Mouse (Mus musculus): ENCODE data around the gene Tead1. TPM values are rescaled to one million over a fixed set of nuclear protein-coding genes. Genes with fewer than 3 reads are reported as not detected.

Tead1 gene
- polyA plus RNA-seq, 1 experiment from 2014 or later = 32.6 TPM

DNA sequence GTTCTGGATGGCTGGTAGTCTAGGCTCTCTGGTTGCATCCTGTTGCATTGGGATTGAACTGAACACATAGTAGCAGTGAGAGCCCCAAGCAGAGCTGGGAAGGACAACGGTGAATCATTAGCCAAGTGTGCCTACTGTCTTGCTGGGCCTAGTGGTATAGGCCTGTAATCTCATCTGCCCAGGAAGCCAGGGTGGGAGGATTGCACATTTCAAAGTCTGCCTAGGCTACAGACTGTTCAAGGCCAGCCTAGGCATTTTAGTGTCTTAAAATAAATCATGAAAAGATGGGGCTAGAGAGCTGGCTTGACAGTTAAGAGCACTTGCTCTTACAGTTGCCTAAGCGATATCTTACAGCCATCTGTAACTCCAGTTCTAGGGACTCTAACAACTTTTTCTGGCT lies 217.2 kb downstream of the Tead1 start:
- Histone ChIP-seq H3K4me1 (no peaks in the 10 kb centered on the region), H3K36me3 (peaks cover 55% of the 10 kb centered on the region), H3K9me3 (replicated peaks) (no peaks in the 10 kb centered on the region), H3K27me3 (no peaks in the 10 kb centered on the region), H3K4me2 (replicated peaks) (no peak overlapping the region), H3K4me3 (replicated peaks) (no peak overlapping the region), H3K9ac (no peak overlapping the region), H3K27ac (replicated peaks) (no peak overlapping the region)
- WGBS = 96% methylated on average over 2 of the region's 2 CpGs
- no peak for ATAC-seq (ENCODE audit: insufficient number of reproducible peaks, low FRiP score, low TSS enrichment, low read depth)

DNA sequence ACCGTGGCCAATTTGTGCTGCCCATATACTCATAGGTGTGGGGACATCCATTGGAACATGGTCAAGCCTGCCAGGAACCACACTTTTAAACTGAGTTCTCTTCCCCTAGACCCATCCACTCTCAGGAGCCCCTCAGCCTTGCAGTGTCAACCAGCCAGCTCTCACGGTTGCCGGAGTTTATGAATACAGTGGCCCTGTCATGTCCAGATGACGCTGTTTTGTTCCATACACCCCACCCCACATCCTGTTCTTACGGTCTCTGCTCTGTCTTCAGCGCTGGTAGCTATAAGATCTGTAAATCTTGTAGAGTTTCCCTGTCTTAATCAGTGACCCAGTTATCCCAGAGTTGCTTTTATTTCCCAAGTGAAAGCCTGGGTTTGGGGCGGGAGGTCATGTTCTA lies 222.6 kb downstream of the Tead1 start:
- Histone ChIP-seq H3K4me3 (replicated peaks) (no peak overlapping the region), H3K9ac (no peak overlapping the region), H3K27me3 (no peaks in the 10 kb centered on the region), H3K27ac (replicated peaks) (no peak overlapping the region), H3K9me3 (replicated peaks) (no peaks in the 10 kb centered on the region), H3K4me1 (no peaks in the 10 kb centered on the region), H3K36me3 (peaks cover 45% of the 10 kb centered on the region), H3K4me2 (replicated peaks) (no peak overlapping the region)
- ATAC-seq (ENCODE audit: insufficient number of reproducible peaks, low FRiP score, low TSS enrichment, low read depth) = no peak
- WGBS = 86% methylated on average over 7 of the region's 7 CpGs

DNA sequence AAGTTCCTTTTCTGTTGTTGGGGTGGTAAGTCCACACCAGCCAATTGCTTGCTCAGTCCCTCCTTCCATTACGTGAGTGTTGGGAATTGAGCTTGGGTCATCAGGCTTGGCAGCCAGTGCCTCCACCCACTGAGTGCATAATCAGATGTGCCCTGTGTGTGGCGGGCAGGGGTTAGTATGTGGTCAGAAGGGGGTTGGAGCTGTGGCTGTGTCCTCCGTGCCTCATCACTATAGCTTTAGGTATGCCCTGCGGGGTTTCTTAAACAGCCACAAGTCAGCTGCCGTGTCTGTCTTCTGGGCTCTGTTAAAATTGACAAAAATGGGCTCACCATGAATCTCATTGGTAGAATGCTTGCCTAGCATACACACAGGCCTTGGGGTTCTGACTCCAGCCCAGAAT lies 227.7 kb downstream of the Tead1 start:
- H3K4me1 ChIP-seq = peaks cover 4% of the 10 kb centered on the region; the same call in 1 of the 2 replicates
- H3K9me3 ChIP-seq (replicated peaks) = no peaks in the 10 kb centered on the region
- 70% methylated on average over 5 of the region's 5 CpGs for WGBS
- no peak for ATAC-seq (ENCODE audit: insufficient number of reproducible peaks, low FRiP score, low TSS enrichment, low read depth)
- no peak overlapping the region for H3K9ac ChIP-seq
- no peaks in the 10 kb centered on the region for H3K27me3 ChIP-seq
- peaks cover 13% of the 10 kb centered on the region for H3K36me3 ChIP-seq
- H3K4me2 ChIP-seq (replicated peaks) = no peak overlapping the region
- H3K4me3 ChIP-seq (replicated peaks) = no peak overlapping the region
- H3K27ac ChIP-seq (replicated peaks) = no peak overlapping the region

DNA sequence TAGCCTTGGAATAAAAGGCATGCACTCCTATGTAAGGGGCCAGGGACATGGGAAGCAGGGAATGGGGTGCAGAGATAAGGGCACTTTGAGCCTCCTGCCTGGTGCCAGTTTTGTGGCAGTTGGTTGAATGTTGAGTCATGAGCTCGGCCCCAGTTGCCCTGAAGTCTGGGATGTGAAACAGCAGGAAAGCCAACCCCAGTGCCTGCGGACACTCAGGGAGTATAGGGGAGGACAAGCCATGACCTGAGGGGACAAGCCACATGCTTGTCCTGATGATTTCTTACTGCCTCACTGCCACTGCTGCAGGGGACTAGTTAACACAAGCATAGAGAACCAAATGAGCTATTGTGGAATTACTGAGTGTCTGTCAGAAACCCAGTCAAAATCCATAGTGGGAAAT lies 228.3 kb downstream of the Tead1 start:
- ATAC-seq (ENCODE audit: insufficient number of reproducible peaks, low FRiP score, low TSS enrichment, low read depth) = no peak; the same call in 1 of the 2 replicates
- Histone ChIP-seq H3K4me1 (peaks cover 4% of the 10 kb centered on the region; the same call in 1 of the 2 replicates), H3K27me3 (no peaks in the 10 kb centered on the region), H3K9me3 (replicated peaks) (no peaks in the 10 kb centered on the region), H3K4me2 (replicated peaks) (no peak overlapping the region), H3K9ac (no peak overlapping the region), H3K27ac (replicated peaks) (no peak overlapping the region), H3K4me3 (replicated peaks) (no peak overlapping the region), H3K36me3 (peaks cover 9% of the 10 kb centered on the region)
- WGBS = 50% methylated on average over 2 of the region's 2 CpGs

DNA sequence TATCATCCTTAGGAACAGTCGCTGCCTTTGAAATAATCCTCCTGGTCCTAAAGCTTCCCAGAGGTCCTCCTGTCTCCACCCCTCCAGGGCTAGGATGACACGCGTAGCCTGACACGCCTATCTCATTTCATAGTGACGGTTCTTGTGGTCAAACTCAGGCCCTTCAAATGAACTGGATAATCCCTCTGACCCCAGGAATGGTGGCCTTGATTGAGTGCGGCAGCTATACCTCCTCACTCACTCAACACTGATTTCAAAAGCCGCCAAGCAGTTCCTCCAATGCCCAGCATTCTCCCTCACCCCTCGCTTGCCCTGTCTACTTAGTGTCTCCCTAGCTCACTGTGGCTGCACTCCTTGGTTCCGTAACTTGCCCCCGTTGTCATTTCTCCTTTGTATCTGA lies 230.0 kb downstream of the Tead1 start:
- Histone ChIP-seq H3K4me3 (replicated peaks) (no peak overlapping the region), H3K4me1 (peaks cover 4% of the 10 kb centered on the region; the same call in 1 of the 2 replicates), H3K4me2 (replicated peaks) (no peak overlapping the region), H3K27ac (replicated peaks) (no peak overlapping the region), H3K9me3 (replicated peaks) (no peaks in the 10 kb centered on the region), H3K36me3 (peaks cover 5% of the 10 kb centered on the region; the same call in 1 of the 2 replicates), H3K27me3 (no peaks in the 10 kb centered on the region), H3K9ac (no peak overlapping the region)
- no peak for ATAC-seq (ENCODE audit: insufficient number of reproducible peaks, low FRiP score, low TSS enrichment, low read depth)
- WGBS = 81% methylated on average over 10 of the region's 10 CpGs

DNA sequence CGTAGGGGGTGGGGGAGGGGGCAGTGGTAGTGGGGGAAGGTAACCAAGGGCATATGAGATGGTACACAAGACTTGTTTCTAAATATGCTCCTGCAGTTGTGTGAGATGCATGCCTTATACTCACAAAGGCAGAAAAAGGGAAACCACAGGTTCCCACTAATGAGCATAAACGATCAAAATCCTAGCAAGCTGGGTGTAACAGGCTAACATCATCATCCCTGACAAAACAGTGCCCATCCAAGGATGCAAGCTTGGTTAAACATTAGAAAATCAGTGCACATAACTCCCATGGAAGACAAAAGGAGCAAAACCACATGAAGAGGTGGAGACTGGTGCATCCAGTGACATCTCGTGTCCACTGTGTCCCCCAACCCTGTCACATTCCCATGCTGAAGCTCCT lies 233.9 kb downstream of the Tead1 start:
- 84% methylated on average over 3 of the region's 3 CpGs for WGBS
- H3K27ac ChIP-seq (replicated peaks) = no peak overlapping the region

DNA sequence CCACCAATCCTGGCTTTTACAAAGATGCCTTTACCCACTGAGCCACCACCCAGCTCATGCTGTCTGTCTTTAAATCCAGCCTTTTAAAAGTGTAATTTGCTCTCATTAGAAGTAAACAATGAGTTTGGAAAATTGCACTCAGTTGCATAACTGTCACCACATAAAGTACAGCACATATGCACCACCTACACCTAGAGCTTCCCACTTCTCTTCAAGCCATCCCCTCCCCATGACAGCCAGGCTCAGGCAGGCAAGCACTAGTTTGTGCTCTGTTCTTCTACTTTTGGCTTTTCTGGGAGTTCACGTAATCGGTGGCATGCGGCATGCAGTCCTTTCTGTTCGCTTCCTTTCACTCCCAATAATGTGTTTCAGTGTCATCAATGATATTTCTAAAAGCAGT lies 236.5 kb downstream of the Tead1 start:
- Histone ChIP-seq H3K9ac (no peak overlapping the region), H3K4me1 (peaks cover 8% of the 10 kb centered on the region; the same call in 1 of the 2 replicates), H3K4me2 (replicated peaks) (no peak overlapping the region), H3K4me3 (replicated peaks) (no peak overlapping the region), H3K36me3 (no peaks in the 10 kb centered on the region), H3K27me3 (no peaks in the 10 kb centered on the region), H3K27ac (replicated peaks) (no peak overlapping the region), H3K9me3 (replicated peaks) (no peaks in the 10 kb centered on the region)
- WGBS = 86% methylated on average over 4 of the region's 4 CpGs
- ATAC-seq (ENCODE audit: insufficient number of reproducible peaks, low FRiP score, low TSS enrichment, low read depth) = no peak

More for the DNA sequence above, 233.9 kb downstream of the Tead1 start:
- Histone ChIP-seq H3K4me2 (replicated peaks) (no peak overlapping the region), H3K9ac (no peak overlapping the region), H3K4me3 (replicated peaks) (no peak overlapping the region), H3K9me3 (replicated peaks) (no peaks in the 10 kb centered on the region), H3K27me3 (no peaks in the 10 kb centered on the region), H3K36me3 (no peaks in the 10 kb centered on the region), H3K4me1 (no peaks in the 10 kb centered on the region)
- no peak for ATAC-seq (ENCODE audit: insufficient number of reproducible peaks, low FRiP score, low TSS enrichment, low read depth)

DNA sequence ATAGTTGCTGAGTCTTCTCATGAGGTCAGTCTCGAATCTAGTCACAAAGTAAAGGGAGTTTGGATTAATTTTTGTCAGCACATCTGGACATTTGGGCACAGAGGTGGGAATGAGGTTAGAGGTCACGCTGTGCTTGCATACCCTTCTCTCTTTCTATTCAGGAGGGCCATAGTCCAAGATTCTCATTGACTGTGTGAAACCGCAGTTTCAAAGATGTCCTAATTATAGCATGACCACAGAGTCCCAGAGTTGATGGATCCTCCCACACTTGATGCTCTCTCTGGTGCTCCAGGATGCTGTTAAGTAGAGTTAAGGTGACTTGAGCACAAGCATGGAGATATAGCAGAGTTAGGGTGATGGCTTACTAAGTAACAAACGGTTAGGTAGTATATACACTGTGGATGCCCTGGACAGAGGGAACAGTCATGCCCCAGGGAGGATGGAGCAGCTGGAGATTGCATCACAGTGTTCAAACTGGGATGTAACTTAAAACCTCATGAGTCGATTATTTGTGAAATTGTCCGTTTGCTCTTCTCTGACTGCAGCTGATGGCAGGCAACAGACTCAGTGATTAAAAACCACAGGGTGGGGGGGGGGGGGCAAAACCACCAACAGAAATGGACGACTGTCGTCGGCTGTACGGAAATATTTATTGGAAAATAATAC lies 238.6 kb downstream of the Tead1 start:
- no peak for ATAC-seq (ENCODE audit: insufficient number of reproducible peaks, low FRiP score, low TSS enrichment, low read depth)
- H3K4me1 ChIP-seq = peaks cover 8% of the 10 kb centered on the region; the same call in 1 of the 2 replicates
- H3K36me3 ChIP-seq = no peaks in the 10 kb centered on the region
- 36% methylated on average over 10 of the region's 10 CpGs for WGBS
- H3K4me2 ChIP-seq (replicated peaks) = 0 out of 2 replicates have a peak overlapping the region, but pooled peaks have one; percentile 34
- no peak overlapping the region for H3K4me3 ChIP-seq (replicated peaks)
- H3K27me3 ChIP-seq = no peaks in the 10 kb centered on the region
- H3K9ac ChIP-seq = no peak overlapping the region
- no peak overlapping the region for H3K27ac ChIP-seq (replicated peaks)
- no peaks in the 10 kb centered on the region for H3K9me3 ChIP-seq (replicated peaks)

DNA sequence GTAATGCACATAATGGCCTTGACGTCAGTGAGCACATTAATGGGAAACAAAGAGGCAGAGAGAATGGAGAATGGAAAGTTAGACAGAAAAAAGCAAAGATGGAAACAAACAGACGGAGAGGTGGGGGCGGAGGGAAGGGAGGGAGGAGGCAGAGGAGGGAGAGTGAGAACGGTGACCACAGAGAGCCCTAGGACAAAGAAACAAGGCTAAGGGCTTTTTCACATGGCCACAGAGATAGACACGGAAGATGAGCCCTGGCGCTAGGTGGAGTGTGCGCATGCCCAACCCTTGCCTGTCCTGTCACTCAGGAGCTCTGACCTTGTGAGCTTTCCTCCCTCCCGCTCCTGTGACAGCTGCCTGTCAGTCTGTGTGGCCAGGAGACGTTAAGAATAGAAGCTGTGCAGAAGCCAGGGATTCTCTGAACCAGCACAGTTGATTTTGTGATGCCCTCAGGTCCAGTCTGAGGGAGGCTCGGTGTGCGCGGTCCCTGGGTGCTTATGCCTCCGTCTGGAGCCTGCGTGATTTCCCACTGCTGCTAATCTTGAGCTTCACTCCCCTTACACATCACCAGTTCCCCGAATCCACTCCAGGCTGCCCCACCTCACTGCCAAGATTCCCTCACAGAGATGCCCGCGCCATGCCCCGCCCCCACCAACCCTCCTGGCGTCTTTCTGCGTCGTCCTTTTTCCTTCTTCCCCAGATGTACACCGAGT lies 239.3 kb downstream of the Tead1 start:
- Histone ChIP-seq H3K9me3 (replicated peaks) (no peaks in the 10 kb centered on the region), H3K27me3 (no peaks in the 10 kb centered on the region), H3K4me1 (peaks cover 8% of the 10 kb centered on the region; the same call in 1 of the 2 replicates), H3K4me3 (replicated peaks) (no peak overlapping the region), H3K27ac (replicated peaks) (no peak overlapping the region), H3K9ac (no peak overlapping the region), H3K36me3 (no peaks in the 10 kb centered on the region), H3K4me2 (replicated peaks) (peak overlapping the region; percentile 34; the same call in 1 of the 2 replicates)
- no peak for ATAC-seq (ENCODE audit: insufficient number of reproducible peaks, low FRiP score, low TSS enrichment, low read depth)
- 44% methylated on average over 22 of the region's 22 CpGs for WGBS

DNA sequence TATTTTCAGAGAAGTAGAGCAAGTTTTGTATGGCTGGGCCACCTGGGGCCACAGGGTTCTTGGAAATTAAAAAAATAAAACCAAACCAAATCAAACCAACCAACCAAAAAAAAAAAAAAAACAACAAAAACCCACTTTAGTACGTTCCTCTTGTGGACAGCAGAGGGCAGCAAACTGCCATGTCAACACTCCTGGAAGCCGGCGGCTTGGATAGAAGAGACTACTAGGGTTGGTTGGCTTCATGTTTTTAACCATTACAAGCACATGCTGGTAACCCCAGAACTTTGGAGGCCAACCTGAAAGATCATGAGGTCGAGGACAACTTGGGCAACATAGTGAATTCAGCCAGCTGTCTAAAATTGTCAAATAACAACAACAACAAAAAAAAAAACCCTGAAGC lies 240.7 kb downstream of the Tead1 start:
- Histone ChIP-seq H3K4me2 (replicated peaks) (no peak overlapping the region), H3K4me3 (replicated peaks) (no peak overlapping the region), H3K27me3 (no peaks in the 10 kb centered on the region; the same call in 1 of the 2 replicates), H3K36me3 (no peaks in the 10 kb centered on the region), H3K27ac (replicated peaks) (no peak overlapping the region), H3K9me3 (replicated peaks) (no peaks in the 10 kb centered on the region), H3K9ac (no peak overlapping the region), H3K4me1 (peaks cover 11% of the 10 kb centered on the region; the same call in 1 of the 2 replicates)
- no peak for ATAC-seq (ENCODE audit: insufficient number of reproducible peaks, low FRiP score, low TSS enrichment, low read depth)
- WGBS = 2% methylated on average over 4 of the region's 4 CpGs

DNA sequence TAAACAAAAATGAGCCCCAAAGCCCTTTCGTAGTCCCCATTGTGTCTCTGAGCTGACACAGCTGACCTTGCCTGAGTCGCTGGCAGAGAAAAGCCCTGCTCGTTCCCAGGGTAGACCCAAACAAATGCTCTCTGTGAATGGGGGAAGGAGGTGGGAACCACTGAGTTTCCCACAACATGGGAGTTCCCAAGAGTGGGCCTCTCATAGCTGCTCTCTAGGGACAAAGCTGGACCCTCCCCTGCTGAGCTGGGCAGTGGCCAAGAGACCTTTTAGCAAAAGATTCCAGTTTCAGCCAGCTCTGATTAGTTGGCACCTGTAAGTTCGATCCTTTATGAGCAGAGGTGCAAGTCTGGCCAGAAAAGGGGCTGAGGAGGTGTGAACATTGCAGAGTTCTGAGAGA lies 243.7 kb downstream of the Tead1 start:
- peaks cover 11% of the 10 kb centered on the region; the same call in 1 of the 2 replicates for H3K4me1 ChIP-seq
- ATAC-seq (ENCODE audit: insufficient number of reproducible peaks, low FRiP score, low TSS enrichment, low read depth) = no peak
- H3K27me3 ChIP-seq = no peaks in the 10 kb centered on the region; the same call in 1 of the 2 replicates
- 61% methylated on average over 4 of the region's 4 CpGs for WGBS
- no peak overlapping the region for H3K4me3 ChIP-seq (replicated peaks)
- H3K36me3 ChIP-seq = no peaks in the 10 kb centered on the region
- H3K4me2 ChIP-seq (replicated peaks) = no peak overlapping the region
- H3K9me3 ChIP-seq (replicated peaks) = no peaks in the 10 kb centered on the region
- no peak overlapping the region for H3K27ac ChIP-seq (replicated peaks)
- no peak overlapping the region for H3K9ac ChIP-seq
